Mouse (Mus musculus) hindbrain, embryonic 13.5 days (tissue): Measurements from ENCODE around the gene 2010111I01Rik. TPM values are rescaled to one million over a fixed set of nuclear protein-coding genes. Genes with fewer than 3 reads are reported as not detected.
A peak's percentile ranks its signal among the peaks of the same experiment; 100 is the strongest.

Experiments used
- ATAC-seq: fragments of 200-750 bp; cut with Nextera tagmentation; 2 replicates; pipeline ENCODE4 v1.8.0; 2017; ENCODE audit warnings: moderate TSS enrichment; ENCODE audit not compliant: low FRiP score
- H3K27ac ChIP-seq: fragments of 300-500 bp; sonication (generic); 2 replicates; pipeline ENCODE4 v1.5.1; 2015; ENCODE audit warnings: inconsistent platforms, mild to moderate bottlenecking, moderate library complexity
- H3K27me3 ChIP-seq: fragments of 300-500 bp; sonication (generic); 2 replicates; pipeline ENCODE4 v1.6.1; 2015; ENCODE audit warnings: mild to moderate bottlenecking, inconsistent platforms
- H3K36me3 ChIP-seq: fragments of 300-500 bp; sonication (generic); 2 replicates; pipeline ENCODE4 v1.6.1; 2015; ENCODE audit warnings: mild to moderate bottlenecking, inconsistent platforms
- H3K4me1 ChIP-seq: fragments of 300-500 bp; sonication (generic); replicated peaks from 2 replicates; pipeline ENCODE4 v1.6.1; 2015; ENCODE audit warnings: inconsistent platforms
- H3K4me2 ChIP-seq: fragments of 300-500 bp; sonication (generic); 2 replicates; pipeline ENCODE4 v1.6.1; 2015; ENCODE audit warnings: inconsistent platforms, mild to moderate bottlenecking, moderate library complexity
- H3K4me3 ChIP-seq: fragments of 300-500 bp; sonication (generic); 2 replicates; pipeline ENCODE4 v1.5.1; 2015; ENCODE audit warnings: mild to moderate bottlenecking, inconsistent platforms
- H3K9ac ChIP-seq: fragments of 300-500 bp; sonication (generic); 2 replicates; pipeline ENCODE4 v1.6.1; 2015; ENCODE audit warnings: mild to moderate bottlenecking, inconsistent platforms
- H3K9me3 ChIP-seq: fragments of 300-500 bp; sonication (generic); 2 replicates; pipeline ENCODE4 v1.6.1; 2016; ENCODE audit warnings: inconsistent platforms
- WGBS: fragments of 180-500 bp; shearing (Covaris S2); methylation state at CpG from one replicate; pipeline ENCODE4 v1.1.7; 2015; 5-methylcytosine and 5-hydroxymethylcytosine counted together
- polyA plus RNA-seq: library from polyadenylated mRNA; unstranded; fragments of >200 nt; fragmentation: Nextera tagmentation; extraction: Ambion mirVana; gene quantifications from 2 replicates; pipeline ENCODE4 v1.2.1, GENCODE M21; 2015

2010111I01Rik gene
- polyA plus RNA-seq, 1 experiment from 2014 or later, result 36.5 TPM

DNA sequence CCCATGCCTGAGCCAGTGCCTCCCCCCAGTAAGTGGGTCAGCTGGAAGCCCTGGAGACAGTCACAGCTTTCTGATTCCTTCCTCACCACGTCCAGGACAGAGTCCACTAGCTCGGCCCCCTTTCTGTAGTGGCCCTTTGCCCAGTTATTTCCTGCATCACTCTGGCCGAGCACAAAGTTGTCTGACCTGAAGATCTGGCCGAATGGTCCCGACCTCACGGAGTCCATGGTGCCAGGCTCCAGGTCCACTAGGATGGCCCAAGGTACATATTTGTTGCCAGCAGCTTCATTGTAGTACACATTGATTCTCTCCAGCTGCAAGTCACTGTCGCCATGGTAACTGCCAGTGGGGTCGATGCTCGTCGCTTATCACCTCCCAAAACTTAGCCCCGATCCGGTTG lies 3.5 kb downstream of the 2010111I01Rik start:
- Histone ChIP-seq H3K4me2 (no peak overlapping the region), H3K4me1 (peaks cover 8% of the 10 kb centered on the region), H3K36me3 (peaks cover 6% of the 10 kb centered on the region; the same call in 1 of the 2 replicates), H3K27me3 (no peaks in the 10 kb centered on the region), H3K27ac (no peak overlapping the region), H3K9me3 (no peaks in the 10 kb centered on the region), H3K4me3 (no peak overlapping the region), H3K9ac (no peak overlapping the region)
- 88% methylated on average over 12 of the region's 12 CpGs for WGBS
- no peak for ATAC-seq

DNA sequence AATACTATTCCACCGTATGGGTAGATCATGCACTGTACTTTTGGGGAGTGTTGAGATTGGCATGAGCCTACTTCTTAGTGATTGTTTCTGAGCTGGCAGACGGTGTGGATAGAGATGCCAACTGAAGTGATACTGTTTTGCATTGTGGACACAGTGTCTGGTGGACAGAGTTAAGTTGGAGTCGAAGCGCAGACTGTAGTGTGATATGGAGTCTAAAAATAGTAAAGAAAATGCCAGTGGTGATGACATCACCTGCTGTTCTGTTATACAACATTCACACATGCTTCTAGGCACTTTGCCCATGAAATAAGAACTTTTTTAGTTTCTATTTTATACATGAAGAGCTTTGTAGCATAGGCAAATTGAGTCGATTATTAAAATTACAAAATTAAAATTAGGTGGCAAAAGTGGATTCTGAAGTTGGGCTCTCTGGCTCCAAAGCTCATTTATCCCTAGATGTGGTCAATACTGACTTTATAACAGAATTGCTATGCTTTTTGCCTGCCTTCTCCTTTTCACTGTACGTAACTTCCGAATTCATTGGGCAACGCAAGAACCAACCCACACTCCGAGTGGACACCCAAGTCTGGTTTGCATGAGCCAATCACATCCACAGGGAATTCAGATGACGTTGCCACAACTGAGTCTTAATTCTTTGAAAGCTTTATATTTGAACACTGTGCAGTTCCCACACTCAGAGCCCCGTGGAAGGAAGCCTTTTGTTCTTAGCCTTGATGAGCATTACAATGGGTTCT lies 6.0 kb downstream of the 2010111I01Rik start:
- peaks cover 3% of the 10 kb centered on the region for H3K4me1 ChIP-seq
- H3K4me3 ChIP-seq, result no peak overlapping the region
- ATAC-seq, result no peak
- 84% methylated on average over 11 of the region's 11 CpGs for WGBS
- H3K9me3 ChIP-seq, result no peaks in the 10 kb centered on the region
- H3K36me3 ChIP-seq, result peaks cover 6% of the 10 kb centered on the region; the same call in 1 of the 2 replicates
- H3K4me2 ChIP-seq, result no peak overlapping the region
- H3K27me3 ChIP-seq, result no peaks in the 10 kb centered on the region
- H3K9ac ChIP-seq, result no peak overlapping the region
- no peak overlapping the region for H3K27ac ChIP-seq

DNA sequence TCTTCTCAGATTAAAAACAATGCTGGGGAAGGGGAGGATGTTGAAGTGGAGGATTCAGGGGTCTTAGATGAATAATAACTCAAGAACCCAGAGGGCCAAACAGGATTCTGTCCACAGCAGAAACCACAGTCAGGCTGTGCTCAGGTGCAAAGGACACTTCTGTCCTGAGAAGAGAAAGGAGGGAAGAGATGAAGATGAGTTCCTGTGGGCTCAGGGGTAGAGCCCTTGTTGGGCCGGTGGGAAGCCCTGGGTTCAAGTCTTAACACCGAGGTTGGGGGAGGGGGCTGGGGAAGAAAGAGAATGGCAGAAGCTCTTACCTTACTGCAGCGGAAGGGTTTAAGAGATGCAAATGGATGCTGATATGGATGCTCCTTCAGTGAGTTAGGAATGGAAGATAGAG lies 7.7 kb downstream of the 2010111I01Rik start:
- no peaks in the 10 kb centered on the region for H3K27me3 ChIP-seq
- no peak for ATAC-seq
- WGBS, result 85% methylated on average over 3 of the region's 3 CpGs

DNA sequence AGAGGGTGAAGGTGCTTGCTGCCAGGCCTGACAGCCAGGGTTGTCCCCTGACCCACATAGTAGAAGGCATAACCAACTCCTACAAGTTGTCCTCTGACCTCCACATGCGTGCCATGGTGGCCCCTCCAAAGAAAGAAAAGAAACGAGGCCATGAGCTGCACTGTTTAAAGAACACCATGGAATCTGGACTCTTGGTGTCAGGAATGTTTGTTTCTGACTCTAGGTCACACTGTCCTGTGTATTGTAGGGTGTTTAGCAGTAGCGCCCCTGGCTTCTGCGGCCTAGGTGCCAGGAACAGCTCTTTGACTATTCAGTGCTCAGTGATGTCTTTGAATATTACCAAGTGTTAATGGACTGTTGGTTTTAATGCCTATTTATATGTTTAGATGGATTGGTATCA lies 8.4 kb downstream of the 2010111I01Rik start:
- Histone ChIP-seq H3K4me3 (no peak overlapping the region), H3K27ac (no peak overlapping the region), H3K36me3 (no peaks in the 10 kb centered on the region), H3K4me1 (no peaks in the 10 kb centered on the region), H3K9me3 (no peaks in the 10 kb centered on the region), H3K9ac (no peak overlapping the region), H3K27me3 (no peaks in the 10 kb centered on the region), H3K4me2 (no peak overlapping the region)
- no peak for ATAC-seq
- 86% methylated on average over 4 of the region's 4 CpGs for WGBS

More for the DNA sequence above, 7.7 kb downstream of the 2010111I01Rik start:
- Histone ChIP-seq H3K4me3 (no peak overlapping the region), H3K36me3 (peaks cover 5% of the 10 kb centered on the region; the same call in 1 of the 2 replicates), H3K9ac (no peak overlapping the region), H3K4me1 (no peaks in the 10 kb centered on the region), H3K9me3 (no peaks in the 10 kb centered on the region), H3K4me2 (no peak overlapping the region), H3K27ac (no peak overlapping the region)

DNA sequence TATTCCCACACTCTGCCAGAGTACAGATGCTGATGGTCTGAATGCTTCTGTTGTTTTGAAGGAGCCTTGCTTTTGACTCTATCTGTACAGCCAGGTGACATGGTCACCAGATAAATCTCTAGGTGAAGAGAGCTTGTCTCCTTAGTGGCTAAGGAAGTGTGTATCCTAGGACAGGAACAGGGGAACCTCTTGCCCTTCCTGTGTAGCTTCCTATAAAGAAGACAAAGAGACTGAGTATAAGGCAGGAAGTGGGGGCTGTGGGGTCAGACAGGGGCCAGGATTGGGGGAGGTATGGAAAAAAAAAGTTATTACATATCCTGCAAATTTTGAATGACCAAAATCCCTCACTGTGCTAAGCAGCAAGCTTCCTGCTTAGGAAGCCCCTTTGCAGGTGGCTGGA lies 13.4 kb downstream of the 2010111I01Rik start:
- Histone ChIP-seq H3K9me3 (no peaks in the 10 kb centered on the region), H3K9ac (no peak overlapping the region), H3K36me3 (no peaks in the 10 kb centered on the region), H3K4me2 (no peak overlapping the region), H3K27ac (no peak overlapping the region), H3K4me1 (peaks cover 10% of the 10 kb centered on the region), H3K4me3 (no peak overlapping the region), H3K27me3 (no peaks in the 10 kb centered on the region)
- ATAC-seq, result no peak

DNA sequence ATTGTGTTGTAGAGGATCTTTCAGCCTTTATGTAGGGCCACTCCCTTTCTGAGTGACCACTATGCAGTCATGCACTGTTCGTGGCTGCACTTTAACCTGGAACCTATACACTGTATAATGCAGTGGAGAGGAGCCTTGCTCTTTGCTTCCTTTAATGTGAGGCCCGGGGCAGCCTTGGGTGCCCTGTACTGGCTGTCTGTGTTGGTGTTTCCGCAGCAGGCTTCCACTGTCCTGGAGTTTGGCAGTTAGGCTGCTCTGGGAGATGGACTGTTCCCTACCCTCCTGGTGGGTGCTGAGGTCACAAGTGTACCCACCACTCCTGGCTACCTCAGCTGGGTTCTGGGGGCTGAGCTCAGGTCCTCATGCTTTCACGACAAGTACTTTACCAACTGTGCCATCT lies 14.1 kb downstream of the 2010111I01Rik start:
- Histone ChIP-seq H3K4me1 (peaks cover 10% of the 10 kb centered on the region), H3K4me3 (no peak overlapping the region), H3K4me2 (no peak overlapping the region), H3K9ac (no peak overlapping the region), H3K27ac (0 out of 2 replicates have a peak overlapping the region, but pooled peaks have one; percentile 52), H3K9me3 (no peaks in the 10 kb centered on the region), H3K36me3 (no peaks in the 10 kb centered on the region), H3K27me3 (no peaks in the 10 kb centered on the region)
- ATAC-seq, result 0 out of 2 replicates have a peak, but pooled peaks have one; percentile 36
- WGBS, result 85% methylated on average over 4 of the region's 4 CpGs

DNA sequence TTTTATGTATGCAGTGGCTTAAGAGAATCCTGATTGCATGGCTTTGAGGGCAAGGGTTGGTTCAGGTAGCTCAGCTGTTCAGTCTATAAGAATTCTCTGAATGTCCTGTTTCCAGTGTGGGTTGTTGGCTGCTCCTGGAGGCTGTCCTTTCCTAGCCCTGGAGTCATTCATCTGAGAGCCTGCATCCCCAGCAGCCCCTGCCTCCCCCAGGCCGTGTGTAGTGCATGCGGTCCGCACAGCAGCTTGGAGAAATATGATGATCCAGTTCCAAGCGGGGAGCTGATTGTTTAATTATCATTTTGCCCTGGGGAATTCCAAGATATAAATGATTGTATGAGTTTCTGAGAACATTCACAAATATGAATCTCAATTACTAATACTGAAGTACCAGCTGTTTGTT lies 14.5 kb downstream of the 2010111I01Rik start:
- no peaks in the 10 kb centered on the region for H3K27me3 ChIP-seq
- ATAC-seq, result peak; percentile 57; the same call in 1 of the 2 replicates
- peaks cover 10% of the 10 kb centered on the region for H3K4me1 ChIP-seq

DNA sequence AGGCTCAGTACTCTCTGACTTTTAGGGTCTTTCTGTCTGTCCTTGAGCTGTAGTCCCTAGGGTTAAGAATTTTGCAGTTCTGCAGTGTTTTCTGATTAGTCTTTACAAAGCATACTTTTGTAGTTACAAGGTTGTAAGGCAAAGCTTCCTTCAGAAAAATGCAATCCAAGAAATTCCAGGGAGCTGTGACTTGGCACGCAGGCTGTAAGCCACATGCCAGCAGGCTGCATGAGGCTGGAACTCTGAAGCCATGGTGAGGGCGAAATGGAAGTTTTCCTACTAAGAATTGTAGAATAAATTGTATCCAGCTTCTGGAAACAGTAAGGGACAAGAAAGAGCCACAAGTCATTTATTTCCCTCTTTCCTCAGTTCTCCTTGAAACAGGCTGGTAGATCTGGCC lies 15.4 kb downstream of the 2010111I01Rik start:
- ATAC-seq, result no peak
- peaks cover 10% of the 10 kb centered on the region for H3K4me1 ChIP-seq
- no peak overlapping the region for H3K9ac ChIP-seq
- no peak overlapping the region for H3K27ac ChIP-seq
- H3K4me2 ChIP-seq, result no peak overlapping the region
- no peaks in the 10 kb centered on the region for H3K27me3 ChIP-seq
- H3K4me3 ChIP-seq, result no peak overlapping the region
- H3K36me3 ChIP-seq, result no peaks in the 10 kb centered on the region
- 93% methylated on average over 2 of the region's 2 CpGs for whole genome bisulfite sequencing
- H3K9me3 ChIP-seq, result no peaks in the 10 kb centered on the region

More for the DNA sequence above, 14.5 kb downstream of the 2010111I01Rik start:
- Histone ChIP-seq H3K9ac (no peak overlapping the region), H3K27ac (peak overlapping the region; percentile 52; the same call in 1 of the 2 replicates), H3K4me3 (no peak overlapping the region), H3K9me3 (no peaks in the 10 kb centered on the region), H3K36me3 (no peaks in the 10 kb centered on the region), H3K4me2 (no peak overlapping the region)
- WGBS, result 65% methylated on average over 4 of the region's 4 CpGs

DNA sequence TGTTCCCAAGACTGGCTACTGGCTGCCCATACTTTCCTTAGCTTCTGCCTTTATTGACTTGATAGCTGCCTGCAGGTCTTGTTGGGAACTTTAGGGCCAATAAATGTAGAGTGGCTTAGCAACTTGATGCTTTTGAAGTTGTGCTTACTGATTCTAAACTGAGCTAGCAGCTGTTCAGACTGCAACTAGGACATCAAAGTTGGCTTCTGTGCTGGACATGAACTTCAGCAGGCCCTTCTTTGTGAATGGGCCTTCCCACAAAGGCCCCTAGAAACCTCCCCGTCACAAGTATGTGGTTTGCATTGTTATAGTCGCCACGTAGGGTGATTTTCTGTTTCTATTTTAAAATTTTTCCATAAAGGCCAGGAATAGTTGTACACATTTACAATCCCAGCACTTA lies 19.8 kb downstream of the 2010111I01Rik start:
- WGBS, result 76% methylated on average over 3 of the region's 3 CpGs
- Histone ChIP-seq H3K27me3 (no peaks in the 10 kb centered on the region), H3K27ac (no peak overlapping the region)

DNA sequence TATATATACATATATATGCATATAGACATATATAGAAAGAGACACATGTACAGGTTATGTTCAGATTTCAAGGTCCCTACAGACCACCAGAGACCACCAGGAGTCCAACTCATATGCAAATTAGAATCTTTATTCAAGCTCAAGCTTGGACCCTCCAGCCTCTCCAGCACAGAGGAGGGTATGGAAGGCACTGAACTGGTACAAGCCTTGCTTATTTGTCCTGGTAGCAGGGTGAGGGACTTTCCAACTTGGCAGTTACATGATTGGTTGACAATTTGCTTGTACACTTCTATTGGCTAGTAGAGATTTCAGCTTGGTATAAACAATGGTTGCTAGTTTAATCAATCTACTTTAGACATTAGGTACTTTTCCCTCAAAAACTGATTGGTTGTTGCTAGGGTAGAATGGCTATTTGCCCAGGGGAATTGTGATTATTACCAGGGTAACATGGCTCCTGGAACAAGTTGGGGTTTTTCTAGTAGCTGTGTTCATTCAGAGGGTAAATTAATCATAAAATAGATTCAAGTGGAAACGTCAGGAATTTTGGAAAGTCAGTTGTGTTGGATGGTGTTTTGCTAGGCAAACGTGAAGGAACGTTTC lies 25.3 kb downstream of the 2010111I01Rik start:
- WGBS, result 76% methylated on average over 3 of the region's 3 CpGs
- Histone ChIP-seq H3K27me3 (no peaks in the 10 kb centered on the region), H3K36me3 (no peaks in the 10 kb centered on the region), H3K4me1 (no peaks in the 10 kb centered on the region), H3K4me2 (no peak overlapping the region), H3K4me3 (no peak overlapping the region), H3K9me3 (no peaks in the 10 kb centered on the region), H3K9ac (no peak overlapping the region), H3K27ac (no peak overlapping the region)
- ATAC-seq, result peak; percentile 49

More for the DNA sequence above, 19.8 kb downstream of the 2010111I01Rik start:
- ATAC-seq, result no peak
- H3K4me2 ChIP-seq, result no peak overlapping the region
- no peak overlapping the region for H3K9ac ChIP-seq
- 0 out of 2 replicates have a peak, but pooled peaks cover 3% of the 10 kb centered on the region for H3K4me1 ChIP-seq
- no peaks in the 10 kb centered on the region for H3K36me3 ChIP-seq
- no peaks in the 10 kb centered on the region for H3K9me3 ChIP-seq
- H3K4me3 ChIP-seq, result no peak overlapping the region

DNA sequence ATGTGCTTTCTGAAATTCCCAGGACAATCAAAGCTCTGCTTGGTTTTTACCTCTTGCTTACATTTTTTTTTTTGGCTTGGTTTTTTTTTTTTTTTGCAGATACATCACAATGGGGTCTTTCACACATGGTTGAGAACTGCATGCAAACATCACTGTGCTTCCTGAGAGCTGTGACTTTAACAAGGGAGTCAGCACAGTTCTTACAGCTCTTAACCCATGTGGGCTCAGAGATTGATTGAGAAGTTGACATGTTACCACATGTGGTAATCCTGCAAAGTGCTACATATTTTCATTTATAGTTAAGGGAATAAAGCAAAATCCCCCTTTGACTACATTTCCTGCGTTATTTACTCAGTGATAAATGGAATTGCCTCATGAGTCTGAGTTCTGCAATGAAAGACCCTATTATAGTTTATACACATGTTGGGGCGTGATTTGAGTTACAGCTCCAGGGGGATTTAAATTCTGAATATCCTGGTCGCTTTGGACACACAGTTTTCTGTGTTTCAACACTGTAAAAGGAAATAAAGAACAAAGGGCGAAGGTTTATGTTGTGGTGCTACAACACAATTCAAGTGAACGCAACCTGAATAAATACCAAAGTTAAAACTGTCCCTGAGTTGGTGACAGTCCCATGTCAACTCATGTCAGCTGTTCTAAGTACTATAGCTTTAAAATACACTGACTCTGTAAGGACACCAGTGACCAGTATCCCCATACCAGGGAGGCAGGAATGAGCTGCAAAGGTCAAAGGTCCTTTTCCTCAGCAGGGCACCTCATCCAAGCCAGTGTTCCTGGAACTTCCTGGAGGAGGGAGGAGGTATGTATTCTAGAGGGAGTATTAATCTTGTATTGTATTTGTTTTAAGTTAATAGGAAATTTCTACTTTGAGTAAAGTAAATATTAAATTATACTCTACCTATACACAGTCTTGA lies 29.1 kb downstream of the 2010111I01Rik start:
- H3K4me3 ChIP-seq, result no peak overlapping the region
- no peaks in the 10 kb centered on the region for H3K36me3 ChIP-seq
- H3K9me3 ChIP-seq, result no peaks in the 10 kb centered on the region
- no peak overlapping the region for H3K4me2 ChIP-seq
- 85% methylated on average over 5 of the region's 5 CpGs for WGBS
- peaks cover 2% of the 10 kb centered on the region; the same call in 1 of the 2 replicates for H3K4me1 ChIP-seq
- no peak overlapping the region for H3K9ac ChIP-seq
- H3K27ac ChIP-seq, result no peak overlapping the region
- H3K27me3 ChIP-seq, result no peaks in the 10 kb centered on the region
- ATAC-seq, result no peak

DNA sequence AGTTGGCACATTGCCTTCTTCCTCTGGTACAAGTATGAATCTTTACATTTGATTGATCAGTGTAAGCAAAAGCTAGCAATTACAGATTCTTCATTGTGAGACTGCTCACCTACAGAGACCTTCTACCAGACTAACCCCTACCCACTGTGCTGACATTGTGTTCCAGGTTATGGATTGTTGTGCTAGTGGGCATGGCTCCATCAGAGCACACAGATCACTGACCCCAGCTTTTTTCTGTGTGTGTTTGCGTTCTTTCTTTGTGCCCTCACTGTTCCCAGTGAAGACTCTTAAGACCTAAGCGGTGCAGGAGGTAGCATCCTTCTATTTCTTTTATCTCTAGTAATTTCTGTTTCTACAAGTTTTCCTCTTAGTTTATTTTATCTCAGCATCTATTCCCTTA lies 32.1 kb downstream of the 2010111I01Rik start:
- Histone ChIP-seq H3K36me3 (no peaks in the 10 kb centered on the region), H3K4me2 (no peak overlapping the region), H3K27ac (no peak overlapping the region), H3K9ac (no peak overlapping the region), H3K4me3 (no peak overlapping the region), H3K9me3 (no peaks in the 10 kb centered on the region), H3K4me1 (peaks cover 2% of the 10 kb centered on the region; the same call in 1 of the 2 replicates), H3K27me3 (no peaks in the 10 kb centered on the region)
- ATAC-seq, result no peak
- 89% methylated on average over 2 of the region's 2 CpGs for WGBS
